Mouse (Mus musculus) cerebellum, adult 2 months (tissue): ENCODE data around the gene Rasa2. TPM values are rescaled to one million over a fixed set of nuclear protein-coding genes. Genes with fewer than 3 reads are reported as not detected.

Experiments
- DNase-seq, 2 experiments: peaks; one replicate each; pipeline ENCODE4 v3.0.0; 2021
- H3K27ac ChIP-seq: fragments of 200-500 bp; 2 replicates; pipeline ENCODE4 v1.5.1; 2012; ENCODE audit warnings: low read length, control low read depth, inconsistent platforms; ENCODE audit not compliant: insufficient read depth
- H3K27me3 ChIP-seq: fragments of 200-500 bp; 2 replicates; pipeline ENCODE4 v1.6.1; 2012; ENCODE audit warnings: inconsistent platforms, mild to moderate bottlenecking, low read length, moderate library complexity; ENCODE audit not compliant: control insufficient read depth, insufficient read depth
- H3K4me1 ChIP-seq: fragments of 200-500 bp; 2 replicates; pipeline ENCODE4 v1.6.1; 2011; ENCODE audit warnings: low read length; ENCODE audit not compliant: control insufficient read depth, insufficient read depth
- H3K4me3 ChIP-seq: fragments of 200-500 bp; replicated peaks from 2 replicates; pipeline ENCODE3; 2011; ENCODE audit warnings: mild to moderate bottlenecking, low read depth, low read length, control low read depth; ENCODE audit not compliant: insufficient read depth
- CTCF ChIP-seq: fragments of 200-500 bp; IDR thresholded peaks from 2 replicates; pipeline ENCODE4 v1.5.1; 2011; ENCODE audit warnings: low read depth, mild to moderate bottlenecking, control low read depth, low read length, moderate library complexity, borderline replicate concordance; ENCODE audit not compliant: insufficient read depth
- POLR2A ChIP-seq: fragments of 200-500 bp; IDR thresholded peaks from 2 replicates; pipeline ENCODE4 v1.6.1; 2011; ENCODE audit warnings: low read length, control low read depth, borderline replicate concordance; ENCODE audit not compliant: insufficient read depth
- WGBS: fragments of 180-500 bp; shearing (Covaris S2); methylation state at CpG from one replicate; pipeline ENCODE4 v1.1.7; 2018; 5-methylcytosine and 5-hydroxymethylcytosine counted together
- polyA plus RNA-seq: library from polyadenylated mRNA; depleted of rRNA; stranded (reverse); fragments of >200 nt; gene quantifications from 2 replicates; pipeline ENCODE4 v1.2.3, GENCODE M21; 2012

Gene Rasa2
- polyA plus RNA-seq, 1 experiment, result 8.3 TPM

GRCm38 (mm10) chr9:96592670-96593600 lies 38.5 kb downstream of the Rasa2 start:
- TF ChIP-seq CTCF (no peak), POLR2A (no peak)
- Histone ChIP-seq H3K27me3 (no peaks in the 10 kb centered on the region), H3K4me3 (no peak overlapping the region), H3K27ac (no peak overlapping the region), H3K4me1 (no peaks in the 10 kb centered on the region)
- WGBS, result 92% methylated on average over 11 of the region's 11 CpGs
- no peak for DNase-seq

DNA sequence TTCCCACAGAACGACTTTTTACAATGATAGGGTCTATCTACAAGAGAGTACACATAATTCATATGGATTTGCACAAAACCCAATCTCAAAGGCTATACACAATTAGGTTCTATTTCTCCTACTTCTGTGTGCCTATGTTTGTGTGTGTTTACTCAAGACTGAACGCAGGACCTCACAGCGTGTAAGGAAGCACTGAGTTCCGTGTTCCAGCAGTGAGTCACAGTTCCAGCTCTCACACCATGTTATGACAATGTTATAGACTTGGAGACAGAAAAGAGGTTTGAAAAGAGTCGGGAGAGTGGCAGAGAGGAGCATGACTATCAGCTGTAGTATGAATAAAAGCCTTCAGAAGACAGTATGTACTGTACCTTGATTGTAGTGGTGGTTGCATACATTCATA lies 42.1 kb downstream of the Rasa2 start:
- 89% methylated on average over 5 of the region's 5 CpGs for WGBS
- TF ChIP-seq POLR2A (no peak), CTCF (no peak)
- H3K27ac ChIP-seq, result no peak overlapping the region
- no peak overlapping the region for H3K4me3 ChIP-seq
- H3K4me1 ChIP-seq, result peaks cover under 1% of the 10 kb centered on the region; the same call in 1 of the 2 replicates
- DNase-seq, result no peak
- no peaks in the 10 kb centered on the region for H3K27me3 ChIP-seq

- WGBS, result 58% methylated on average over 2 of the region's 2 CpGs
- Histone ChIP-seq H3K4me3 (no peak overlapping the region), H3K27me3 (no peaks in the 10 kb centered on the region), H3K4me1 (peaks cover 10% of the 10 kb centered on the region; the same call in 1 of the 2 replicates), H3K27ac (no peak overlapping the region)
- peak in 1 of 2 experiments; percentile 63 for DNase-seq
- TF ChIP-seq POLR2A (no peak), CTCF (no peak)
These were observed 47.9 kb downstream of the Rasa2 start for GRCm38 (mm10) chr9:96583496-96583895.

- WGBS, result 72% methylated on average over 2 of the region's 2 CpGs
- Histone ChIP-seq H3K4me3 (no peak overlapping the region), H3K27ac (no peak overlapping the region), H3K4me1 (peaks cover 10% of the 10 kb centered on the region; the same call in 1 of the 2 replicates), H3K27me3 (no peaks in the 10 kb centered on the region)
- TF ChIP-seq POLR2A (no peak), CTCF (no peak)
- no peak for DNase-seq
These were observed 48.3 kb downstream of the Rasa2 start for GRCm38 (mm10) chr9:96583076-96583475.

- no peak overlapping the region for H3K4me3 ChIP-seq
- no peak for DNase-seq
- no peaks in the 10 kb centered on the region for H3K27me3 ChIP-seq
- H3K27ac ChIP-seq, result no peak overlapping the region
- H3K4me1 ChIP-seq, result peaks cover 4% of the 10 kb centered on the region; the same call in 1 of the 2 replicates
- TF ChIP-seq CTCF, result no peak
- 85% methylated on average over 4 of the region's 4 CpGs for WGBS
These were observed 53.2 kb downstream of the Rasa2 start for GRCm38 (mm10) chr9:96578190-96578589.

GRCm38 (mm10) chr9:96577674-96578073 lies 53.7 kb downstream of the Rasa2 start:
- Histone ChIP-seq H3K27me3 (no peaks in the 10 kb centered on the region), H3K27ac (no peak overlapping the region), H3K4me3 (no peak overlapping the region), H3K4me1 (no peaks in the 10 kb centered on the region; the same call in 1 of the 2 replicates)
- DNase-seq, result no peak
- no peak for TF ChIP-seq POLR2A
- 91% methylated on average over 6 of the region's 6 CpGs for WGBS

DNA sequence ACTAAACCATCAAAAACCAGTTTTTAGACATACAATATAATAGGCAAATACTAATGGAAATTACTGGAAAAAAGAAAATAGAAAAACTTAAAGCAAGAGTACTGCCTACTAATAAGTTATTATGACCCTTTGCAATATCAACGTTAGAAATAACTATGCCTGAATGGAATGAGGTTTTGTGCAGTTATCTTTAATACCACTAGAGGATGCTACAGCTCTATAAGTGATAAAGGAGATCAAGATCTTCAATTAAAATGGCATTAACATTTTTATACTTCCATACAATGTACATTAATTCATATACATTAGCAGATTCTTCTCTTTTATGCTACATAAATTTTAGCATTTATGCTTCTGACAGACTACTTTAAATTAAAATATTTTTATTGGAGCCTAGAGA lies 58.2 kb downstream of the Rasa2 start:
- Histone ChIP-seq H3K4me1 (no peaks in the 10 kb centered on the region), H3K27ac (no peak overlapping the region), H3K27me3 (no peaks in the 10 kb centered on the region), H3K4me3 (no peak overlapping the region)
- 2% methylated on average over 1 of the region's 1 CpGs for WGBS
- TF ChIP-seq POLR2A, result no peak
- TF ChIP-seq CTCF, result peak; percentile 51; the same call in 1 of the 2 replicates
- DNase-seq, result peak in 1 of 2 experiments; percentile 45

DNA sequence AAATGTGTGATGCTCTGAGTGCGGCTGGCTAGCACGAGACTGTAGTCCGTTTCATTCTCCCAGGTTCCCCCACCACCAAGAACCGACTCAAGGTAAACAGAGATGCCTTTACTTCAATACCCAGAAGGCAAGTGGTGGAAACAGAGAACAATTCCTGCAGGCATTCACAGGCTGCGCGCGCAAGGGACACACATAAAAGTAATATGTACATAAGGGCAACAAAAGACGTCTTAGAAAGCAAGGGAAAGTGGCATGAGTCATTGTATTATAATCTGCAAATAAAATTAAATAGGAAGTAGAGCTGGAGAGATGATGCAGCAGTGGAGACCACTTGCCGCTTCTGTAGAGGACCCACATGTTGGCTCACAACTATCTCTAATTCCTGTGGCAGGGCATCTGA lies 58.7 kb downstream of the Rasa2 start:
- Histone ChIP-seq H3K4me3 (no peak overlapping the region), H3K27ac (no peak overlapping the region), H3K4me1 (no peaks in the 10 kb centered on the region), H3K27me3 (no peaks in the 10 kb centered on the region)
- no peak for DNase-seq
- WGBS, result 90% methylated on average over 9 of the region's 9 CpGs
- no peak for TF ChIP-seq POLR2A
